Mouse (Mus musculus): ENCODE data around the gene Dlg2.

DNA sequence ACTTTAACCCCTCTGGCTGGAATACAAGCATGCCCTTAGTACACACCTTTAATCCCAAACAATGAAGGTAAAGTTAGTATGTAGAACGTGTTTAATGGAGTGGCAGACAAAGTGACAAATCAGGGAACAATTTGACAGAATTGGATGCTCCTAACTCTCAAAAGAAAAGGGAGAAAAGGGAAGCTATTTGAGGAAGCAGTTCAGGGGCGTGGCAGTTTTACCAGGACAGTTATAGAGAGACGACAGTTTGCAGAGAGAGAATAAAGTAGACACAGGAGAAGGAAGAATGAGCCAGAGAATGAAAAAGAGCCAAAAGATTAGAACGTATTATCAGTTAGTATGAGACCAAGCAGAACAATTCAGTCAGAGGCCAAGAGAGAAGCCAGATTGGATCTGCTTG, 1122.1 kb downstream of the Dlg2 start:
- TF ChIP-seq CTCF (IDR thresholded peaks at IDR 0.05; ENCODE audit: low read depth, low read length) (no peak), POLR2A (IDR thresholded peaks at IDR 0.05; ENCODE audit: borderline replicate concordance, low read depth, low read length) (no peak)

All from bone marrow macrophage, adult 2 months (primary cell).